Mouse (Mus musculus) embryonic fibroblast, embryonic 13.5 days (primary cell): ENCODE data around the gene Cyp11a1. TPM values are rescaled to one million over a fixed set of nuclear protein-coding genes. Genes with fewer than 3 reads are reported as not detected.

Source experiments
- H3K27ac ChIP-seq: 2 replicates; pipeline ENCODE4 v1.5.1; 2012; ENCODE audit warnings: low read length, control low read depth, inconsistent platforms; ENCODE audit not compliant: insufficient read depth
- H3K4me1 ChIP-seq: 2 replicates; pipeline ENCODE4 v1.6.1; 2011; ENCODE audit warnings: low read length; ENCODE audit not compliant: control insufficient read depth, insufficient read depth
- H3K4me3 ChIP-seq: 2 replicates; pipeline ENCODE4 v1.5.1; 2011; ENCODE audit warnings: mild to moderate bottlenecking, control low read depth, low read length; ENCODE audit not compliant: insufficient read depth
- CTCF ChIP-seq: IDR thresholded peaks from 2 replicates; pipeline ENCODE4 v1.5.1; 2011; ENCODE audit warnings: mild to moderate bottlenecking, control low read depth, low read length, moderate library complexity, borderline replicate concordance; ENCODE audit not compliant: insufficient read depth
- POLR2A ChIP-seq: IDR thresholded peaks from 2 replicates; pipeline ENCODE4 v1.6.1; 2011; ENCODE audit warnings: low read depth, mild to moderate bottlenecking, control low read depth, low read length, moderate library complexity
- polyA plus RNA-seq: library from polyadenylated mRNA; stranded (reverse); fragments of >200 nt; gene quantifications from 2 replicates; pipeline ENCODE4 v1.2.4, GENCODE M21; 2011; ENCODE audit warnings: low read depth; ENCODE audit not compliant: missing spikeins, insufficient read length

The Cyp11a1 gene
- polyA plus RNA-seq, 1 experiment = 0.74 TPM

DNA sequence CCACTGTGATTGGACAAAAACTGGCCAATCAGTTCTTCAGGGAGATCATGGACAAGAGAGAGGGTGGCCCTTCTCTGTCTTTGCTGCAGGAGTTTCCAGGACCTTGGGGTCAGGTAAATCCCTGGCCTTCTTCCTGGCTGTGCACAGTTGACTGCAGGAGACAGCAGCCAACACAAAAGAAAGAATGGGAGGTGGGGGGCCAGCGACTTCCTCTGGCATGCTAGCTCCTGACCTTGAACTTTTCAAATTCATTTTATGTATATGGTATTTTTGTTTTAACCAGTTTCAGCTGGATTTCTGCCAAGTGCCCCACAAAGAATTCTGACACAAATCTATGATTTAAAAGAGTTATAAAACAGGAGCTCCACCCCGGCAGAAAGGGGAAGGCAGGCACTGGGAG is 2.9 kb upstream of the Cyp11a1 start:
- Histone ChIP-seq H3K27ac (no peak overlapping the region), H3K4me3 (no peak overlapping the region), H3K4me1 (no peaks in the 10 kb centered on the region)
- TF ChIP-seq POLR2A = no peak
- TF ChIP-seq CTCF = no peak

DNA sequence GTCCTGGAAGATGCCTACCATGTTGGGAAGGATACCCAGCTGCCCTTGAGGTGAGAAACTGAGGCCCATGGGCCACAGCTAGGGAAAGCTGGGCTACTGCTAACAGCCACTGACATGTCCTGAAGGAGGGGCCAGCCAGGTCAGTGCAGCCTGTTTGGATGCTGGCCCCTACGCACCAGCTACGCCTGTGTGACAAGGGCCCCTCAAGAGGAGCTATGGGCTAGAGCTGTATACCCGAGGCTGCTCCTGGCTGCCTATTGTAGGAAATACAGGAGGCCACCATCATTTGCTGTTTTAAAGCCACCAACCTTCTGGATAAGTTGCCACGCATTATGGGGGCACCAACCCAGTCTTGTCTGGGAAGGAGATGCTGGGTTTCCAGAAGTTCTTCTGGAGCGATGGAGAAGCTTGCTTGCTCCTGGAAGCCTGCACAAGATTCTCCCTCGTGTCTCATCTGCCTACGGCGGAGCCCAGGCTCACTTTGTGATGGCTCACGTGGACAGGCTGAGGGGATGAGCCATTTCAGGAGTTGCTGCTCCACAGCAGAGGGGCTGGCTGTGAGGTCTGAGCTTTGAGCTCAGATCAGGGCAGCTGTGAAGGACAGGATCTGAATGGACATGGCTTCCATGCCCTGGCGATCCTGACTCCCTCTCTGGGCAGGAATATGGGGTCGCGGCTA is 2.3 kb downstream of the Cyp11a1 start:
- Histone ChIP-seq H3K4me1 (no peaks in the 10 kb centered on the region; the same call in 1 of the 2 replicates), H3K4me3 (no peak overlapping the region), H3K27ac (no peak overlapping the region)
- TF ChIP-seq POLR2A = no peak
- no peak for TF ChIP-seq CTCF

DNA sequence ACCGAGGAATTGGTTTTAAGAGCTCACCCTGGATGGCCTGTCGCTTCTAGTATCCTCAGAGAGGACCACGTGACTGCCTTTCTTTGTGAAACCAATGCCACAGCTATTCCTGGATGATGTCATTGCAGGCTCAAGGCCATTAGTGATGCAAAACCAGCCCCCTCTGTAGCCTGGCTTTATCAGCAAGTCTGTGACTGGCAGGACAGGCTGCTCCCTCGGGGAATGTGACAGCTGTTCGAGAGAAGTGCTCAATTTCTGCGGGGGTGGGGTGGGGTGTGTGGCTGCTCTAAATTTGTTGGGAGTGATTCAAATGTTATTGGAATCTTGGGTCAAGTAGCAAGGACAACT is 2.8 kb downstream of the Cyp11a1 start:
- no peaks in the 10 kb centered on the region; the same call in 1 of the 2 replicates for H3K4me1 ChIP-seq
- TF ChIP-seq CTCF (no peak), POLR2A (no peak)
- no peak overlapping the region for H3K4me3 ChIP-seq
- H3K27ac ChIP-seq = no peak overlapping the region

DNA sequence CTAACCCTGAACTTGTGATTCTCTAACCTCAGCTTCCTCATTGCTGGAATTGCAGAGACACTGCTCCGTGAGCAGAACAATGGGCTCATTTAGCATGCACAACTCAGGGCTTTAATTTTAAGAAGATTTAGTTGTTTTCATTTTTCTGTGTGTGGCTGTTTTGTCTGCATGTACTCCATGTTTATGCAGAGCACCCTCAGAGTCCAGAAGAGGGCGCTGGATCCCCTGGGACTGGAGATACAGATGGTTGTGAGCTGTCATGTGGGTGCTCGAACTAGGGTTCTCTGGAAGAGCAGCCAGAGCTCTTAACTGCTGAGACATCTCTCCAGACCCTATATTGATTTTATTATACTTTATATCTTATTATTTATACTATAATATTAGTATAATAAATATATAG is 3.4 kb downstream of the Cyp11a1 start:
- no peak overlapping the region for H3K4me3 ChIP-seq
- H3K27ac ChIP-seq = no peak overlapping the region
- TF ChIP-seq POLR2A = no peak
- TF ChIP-seq CTCF = no peak
- H3K4me1 ChIP-seq = no peaks in the 10 kb centered on the region; the same call in 1 of the 2 replicates

DNA sequence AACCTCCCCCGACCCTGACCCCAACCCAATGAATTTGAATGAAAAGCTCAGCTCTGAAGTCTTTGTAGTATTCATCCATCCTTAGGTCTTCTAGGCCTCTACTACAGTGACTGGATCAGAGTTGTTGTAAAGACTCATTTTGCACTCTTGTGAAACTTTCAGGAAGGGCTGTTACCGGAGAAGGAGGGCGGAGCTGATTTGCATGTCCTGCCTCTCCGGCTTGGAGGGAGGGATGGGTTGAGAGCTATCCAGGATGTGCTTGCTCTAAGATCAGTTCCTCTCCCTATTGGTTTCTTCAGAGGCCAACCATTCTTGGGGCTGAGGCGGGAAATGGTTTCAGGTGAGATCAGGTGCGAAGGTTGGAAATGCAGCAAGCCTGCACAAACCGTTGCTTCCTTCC is 4.8 kb downstream of the Cyp11a1 start:
- H3K27ac ChIP-seq = no peak overlapping the region
- H3K4me3 ChIP-seq = no peak overlapping the region
- H3K4me1 ChIP-seq = no peaks in the 10 kb centered on the region; the same call in 1 of the 2 replicates
- no peak for TF ChIP-seq POLR2A
- TF ChIP-seq CTCF = no peak

DNA sequence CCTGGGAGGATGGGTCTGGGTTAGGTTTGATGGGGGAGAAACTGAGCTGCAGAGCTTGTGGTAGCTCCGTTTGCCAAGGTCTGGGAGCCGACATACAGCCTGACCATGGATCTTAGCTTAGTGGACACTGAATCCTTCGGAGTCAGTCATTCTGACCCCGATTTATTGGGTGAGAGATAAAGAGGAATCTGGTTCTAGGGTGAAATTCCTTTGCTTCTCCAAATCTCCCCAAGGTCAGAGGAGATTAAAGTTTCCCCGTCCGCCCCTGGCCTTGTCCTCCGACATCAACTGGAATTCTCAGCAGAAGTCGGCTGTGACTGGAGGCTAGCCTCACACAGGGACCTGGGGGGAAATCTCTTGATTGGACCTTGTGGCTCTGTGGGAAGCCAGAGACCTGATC is 5.3 kb downstream of the Cyp11a1 start:
- Histone ChIP-seq H3K27ac (no peak overlapping the region), H3K4me1 (no peaks in the 10 kb centered on the region; the same call in 1 of the 2 replicates)
- TF ChIP-seq CTCF = no peak
- TF ChIP-seq POLR2A = no peak

DNA sequence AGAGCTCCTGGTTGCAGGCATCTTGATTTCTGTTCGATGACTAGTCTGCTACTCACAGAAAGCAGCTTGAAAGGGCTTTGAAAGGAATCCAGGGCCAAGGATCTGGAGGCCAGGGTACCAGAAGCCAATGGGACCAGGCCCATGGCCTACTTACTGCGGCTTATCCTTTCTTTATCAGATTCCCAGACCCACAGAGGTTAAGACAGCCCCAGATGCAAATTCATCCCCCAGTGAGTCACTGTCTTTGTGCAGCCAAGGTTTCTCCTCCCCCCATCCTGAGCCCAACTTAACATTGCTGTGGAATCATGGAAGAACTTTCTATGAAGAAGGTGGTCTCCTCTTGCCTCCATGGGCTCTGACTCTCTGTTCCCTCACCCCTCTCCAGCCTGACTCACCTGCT is 6.3 kb downstream of the Cyp11a1 start:
- Histone ChIP-seq H3K27ac (no peak overlapping the region), H3K4me1 (no peaks in the 10 kb centered on the region; the same call in 1 of the 2 replicates), H3K4me3 (no peak overlapping the region)
- TF ChIP-seq POLR2A = no peak
- no peak for TF ChIP-seq CTCF

More for the DNA sequence above, 5.3 kb downstream of the Cyp11a1 start:
- no peak overlapping the region for H3K4me3 ChIP-seq

DNA sequence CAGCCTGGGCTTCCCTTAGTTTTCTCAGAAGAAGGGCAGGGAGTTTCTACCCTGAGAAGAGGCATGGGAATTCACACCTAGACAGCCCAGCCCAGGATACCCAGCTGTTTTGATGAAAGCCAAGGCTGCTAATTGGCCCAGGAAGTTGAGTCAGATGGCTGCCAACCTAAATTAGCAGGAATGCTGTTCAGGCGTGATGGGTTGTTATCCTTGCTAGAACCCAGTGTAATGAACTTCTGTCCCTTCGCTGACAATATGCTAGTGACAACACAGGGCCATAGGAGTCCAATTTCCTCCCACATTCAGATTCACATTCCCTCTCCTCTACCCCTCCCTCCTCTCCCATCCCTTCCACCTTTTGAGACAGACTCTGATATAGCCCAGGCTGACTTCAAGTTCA is 6.7 kb downstream of the Cyp11a1 start:
- no peak for TF ChIP-seq CTCF
- TF ChIP-seq POLR2A = no peak
- Histone ChIP-seq H3K27ac (no peak overlapping the region), H3K4me3 (no peak overlapping the region), H3K4me1 (no peaks in the 10 kb centered on the region; the same call in 1 of the 2 replicates)

DNA sequence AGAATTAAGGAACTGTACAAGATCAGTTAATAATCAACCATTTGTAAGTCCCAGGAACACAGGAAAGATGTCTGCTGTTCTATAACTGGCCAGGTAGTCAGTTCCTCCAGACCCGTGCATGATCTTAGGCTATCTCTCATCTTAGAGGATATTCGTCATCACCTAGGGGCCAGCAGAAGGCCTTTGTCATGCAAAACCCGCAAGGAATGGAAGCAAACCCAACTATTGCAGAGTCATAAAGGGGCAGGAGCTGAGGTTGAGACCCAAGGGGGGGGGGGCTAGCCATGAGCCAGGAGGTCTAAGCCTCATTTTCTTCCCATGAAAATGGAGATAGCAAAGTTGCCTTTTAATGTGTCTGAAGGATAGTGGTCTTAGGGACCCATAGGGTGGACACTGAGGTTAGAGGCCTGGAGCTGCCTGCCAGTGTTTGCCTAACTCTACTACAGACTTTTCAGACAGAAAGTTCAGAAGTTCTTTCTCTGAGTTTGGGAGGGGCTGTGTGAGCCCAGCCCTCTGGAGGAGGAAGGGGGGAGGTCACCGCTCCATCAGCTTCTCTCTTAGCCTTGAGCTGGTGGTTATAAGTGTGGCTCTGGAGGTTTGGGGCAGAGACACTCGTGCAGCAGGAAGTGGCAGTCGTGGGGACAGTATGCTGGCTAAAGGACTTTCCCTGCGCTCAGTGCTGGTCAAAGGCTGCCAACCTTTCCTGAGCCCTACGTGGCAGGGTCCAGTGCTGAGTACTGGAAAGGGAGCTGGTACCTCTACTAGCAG is 8.4 kb downstream of the Cyp11a1 start:
- no peak overlapping the region for H3K27ac ChIP-seq
- no peaks in the 10 kb centered on the region; the same call in 1 of the 2 replicates for H3K4me1 ChIP-seq
- H3K4me3 ChIP-seq = no peak overlapping the region
- TF ChIP-seq POLR2A = no peak
- TF ChIP-seq CTCF = no peak

DNA sequence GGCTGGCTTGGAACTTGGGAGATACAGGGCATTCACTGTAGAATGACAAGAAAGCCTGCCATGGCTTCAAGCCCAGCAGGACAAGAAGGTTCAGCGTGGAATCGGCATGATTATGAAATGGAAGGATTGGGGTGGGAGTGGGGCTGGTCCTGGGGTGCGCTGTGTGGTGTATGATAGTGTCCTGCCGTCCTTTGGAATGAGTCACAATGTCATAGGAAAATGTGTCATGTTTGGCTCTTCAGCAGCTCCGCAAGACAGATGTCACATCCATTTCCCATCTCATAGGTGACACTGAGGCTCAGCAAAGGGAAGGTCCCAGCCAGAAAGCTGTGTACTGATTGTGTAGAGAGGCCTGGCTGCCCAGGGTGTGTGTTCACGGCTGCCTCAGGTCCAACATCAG is 9.6 kb downstream of the Cyp11a1 start:
- Histone ChIP-seq H3K4me3 (no peak overlapping the region), H3K27ac (no peak overlapping the region), H3K4me1 (no peaks in the 10 kb centered on the region; the same call in 1 of the 2 replicates)
- TF ChIP-seq CTCF = no peak

DNA sequence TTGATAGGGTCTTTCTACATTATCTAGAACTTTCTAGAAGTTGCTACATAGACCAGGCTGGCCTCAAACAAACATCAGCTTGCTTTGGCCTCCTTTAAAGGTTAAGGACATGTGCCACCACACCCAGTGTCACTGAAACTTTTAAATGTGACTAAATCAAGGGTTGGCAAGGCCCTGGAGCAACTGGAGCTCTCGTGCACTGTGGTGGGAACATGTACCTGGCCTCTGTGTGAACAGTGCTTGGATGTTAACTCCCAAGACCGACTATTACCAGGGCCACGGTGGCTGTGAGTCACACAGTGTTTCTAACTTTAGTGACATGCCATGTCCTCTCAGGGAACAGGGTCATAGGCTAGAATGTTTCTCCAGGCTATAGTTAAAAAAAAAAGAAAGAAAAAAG is 10.8 kb downstream of the Cyp11a1 start:
- Histone ChIP-seq H3K27ac (no peak overlapping the region), H3K4me1 (no peaks in the 10 kb centered on the region; the same call in 1 of the 2 replicates), H3K4me3 (no peak overlapping the region)
- TF ChIP-seq CTCF = no peak
- TF ChIP-seq POLR2A = no peak
